Mouse (Mus musculus) kidney, embryonic 14.5 days (tissue): ENCODE measurements around the gene Slc1a4. TPM values are rescaled to one million over a fixed set of nuclear protein-coding genes. Genes with fewer than 3 reads are reported as not detected.

Source experiments
- ATAC-seq: fragments of 200-750 bp; cut with Nextera tagmentation; 2 replicates; pipeline ENCODE4 v1.8.0; 2017; ENCODE audit warnings: moderate number of reproducible peaks, mild to moderate bottlenecking, moderate TSS enrichment, moderate library complexity; ENCODE audit not compliant: low FRiP score, low TSS enrichment
- H3K27ac ChIP-seq: fragments of 300-500 bp; sonication (generic); 2 replicates; pipeline ENCODE4 v1.5.1; 2014; ENCODE audit warnings: low read depth, mild to moderate bottlenecking, low read length, moderate library complexity, mixed read lengths
- H3K27me3 ChIP-seq: fragments of 300-500 bp; sonication (generic); 2 replicates; pipeline ENCODE4 v1.6.1; 2014; ENCODE audit warnings: mild to moderate bottlenecking, low read length; ENCODE audit not compliant: control insufficient read depth, insufficient read depth
- H3K36me3 ChIP-seq: fragments of 300-500 bp; sonication (generic); 2 replicates; pipeline ENCODE4 v1.6.1; 2014; ENCODE audit warnings: low read length, mixed read lengths; ENCODE audit not compliant: control insufficient read depth, insufficient read depth
- H3K4me1 ChIP-seq: fragments of 300-500 bp; sonication (generic); 2 replicates; pipeline ENCODE4 v1.6.1; 2014; ENCODE audit warnings: low read length, mixed read lengths; ENCODE audit not compliant: control insufficient read depth, insufficient read depth
- H3K4me2 ChIP-seq: fragments of 300-500 bp; sonication (generic); replicated peaks from 2 replicates; pipeline ENCODE4 v1.6.1; 2014; ENCODE audit warnings: low read depth, mild to moderate bottlenecking, low read length
- H3K4me3 ChIP-seq: fragments of 300-500 bp; sonication (generic); 2 replicates; pipeline ENCODE4 v1.5.1; 2014; ENCODE audit warnings: mild to moderate bottlenecking, low read length
- H3K9ac ChIP-seq: fragments of 300-500 bp; sonication (generic); 2 replicates; pipeline ENCODE4 v1.6.1; 2014; ENCODE audit warnings: low read depth, mild to moderate bottlenecking, low read length, moderate library complexity
- H3K9me3 ChIP-seq: fragments of 300-500 bp; sonication (generic); 2 replicates; pipeline ENCODE4 v1.6.1; 2016; ENCODE audit warnings: low read length; ENCODE audit not compliant: control insufficient read depth
- WGBS: fragments of 180-500 bp; shearing (Covaris S2); extraction: QIAGEN DNeasy Blood & Tissue Kit; methylation state at CpG from one replicate; pipeline ENCODE4 v1.1.7; 2014; 5-methylcytosine and 5-hydroxymethylcytosine counted together
- polyA plus RNA-seq: library from polyadenylated mRNA; unstranded; fragments of >200 nt; fragmentation: Nextera tagmentation; extraction: Ambion mirVana; gene quantifications from 2 replicates; pipeline ENCODE4 v1.2.1, GENCODE M21; 2014

The Slc1a4 gene
- polyA plus RNA-seq, 1 experiment from 2014 or later: 10.9 TPM

DNA sequence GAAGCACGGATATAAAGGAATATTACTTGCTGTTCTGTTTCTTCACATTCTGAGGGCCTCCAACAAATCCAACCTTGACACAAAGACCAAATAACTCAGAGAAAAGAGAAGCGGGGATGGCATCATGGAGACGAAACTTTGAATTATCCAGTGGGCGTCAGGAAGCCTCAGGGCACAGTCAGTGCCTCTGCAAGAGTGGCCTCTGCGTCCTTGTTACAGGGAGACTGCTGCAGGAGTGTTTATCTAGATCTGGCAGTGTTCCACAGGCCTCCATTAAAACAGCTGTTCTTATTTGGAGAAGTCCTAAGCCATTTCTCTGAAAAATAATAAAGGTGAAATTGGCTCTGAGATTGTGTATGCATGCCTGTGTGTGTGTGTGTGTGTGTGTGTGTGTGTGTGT is 51.5 kb downstream of the Slc1a4 start:
- Histone ChIP-seq H3K9me3 (no peaks in the 10 kb centered on the region), H3K9ac (no peak overlapping the region), H3K36me3 (no peaks in the 10 kb centered on the region), H3K4me1 (no peaks in the 10 kb centered on the region), H3K4me2 (no peak overlapping the region), H3K4me3 (no peak overlapping the region), H3K27ac (no peak overlapping the region), H3K27me3 (no peaks in the 10 kb centered on the region)
- WGBS: 68% methylated on average over 5 of the region's 5 CpGs
- ATAC-seq: no peak

DNA sequence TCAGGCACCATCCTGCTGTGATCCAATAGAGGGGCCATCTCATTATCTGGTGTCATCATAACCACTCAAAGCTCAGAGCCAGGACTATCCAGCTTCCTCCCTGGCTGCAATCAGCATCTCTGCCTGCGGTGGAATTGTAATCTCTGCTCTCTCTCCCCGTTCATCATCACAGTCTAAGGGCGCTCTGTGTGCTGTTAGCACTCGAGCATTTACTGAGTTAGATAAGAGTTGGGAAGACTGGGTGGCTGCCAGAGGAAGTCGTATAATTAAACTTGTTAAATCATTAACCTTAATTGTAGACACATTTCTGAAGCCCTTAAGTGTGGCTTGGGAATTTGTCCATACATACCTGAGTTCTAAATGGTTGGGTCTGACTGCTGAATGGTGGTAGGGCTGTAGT is 53.8 kb downstream of the Slc1a4 start:
- Histone ChIP-seq H3K4me2 (no peak overlapping the region), H3K4me1 (no peaks in the 10 kb centered on the region), H3K27ac (no peak overlapping the region), H3K36me3 (no peaks in the 10 kb centered on the region), H3K27me3 (no peaks in the 10 kb centered on the region), H3K9me3 (no peaks in the 10 kb centered on the region), H3K9ac (no peak overlapping the region), H3K4me3 (no peak overlapping the region)
- WGBS: 39% methylated on average over 5 of the region's 5 CpGs
- no peak for ATAC-seq

DNA sequence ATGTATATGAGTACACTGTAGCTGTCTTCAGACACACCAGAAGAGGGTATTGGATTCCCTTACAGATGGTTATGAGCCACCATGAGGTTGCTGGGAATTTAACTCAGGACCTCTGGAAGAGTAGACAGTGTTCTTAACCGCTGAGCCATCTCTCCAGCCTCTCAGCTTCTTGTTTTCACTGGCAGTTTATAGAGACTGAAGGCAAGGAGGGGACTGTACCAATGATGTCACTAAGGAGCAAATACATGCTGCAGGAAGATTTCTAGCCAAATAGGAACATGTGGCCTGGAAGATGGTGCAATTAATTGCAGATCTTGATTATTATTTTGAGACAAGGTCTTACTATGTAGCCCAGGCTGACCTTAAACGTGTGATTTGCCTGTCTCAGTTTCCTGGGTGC is 55.4 kb downstream of the Slc1a4 start:
- H3K4me1 ChIP-seq: no peaks in the 10 kb centered on the region
- WGBS: 64% methylated on average over 2 of the region's 2 CpGs
- ATAC-seq: no peak
- no peak overlapping the region for H3K9ac ChIP-seq
- no peaks in the 10 kb centered on the region for H3K9me3 ChIP-seq
- no peak overlapping the region for H3K4me3 ChIP-seq
- H3K36me3 ChIP-seq: no peaks in the 10 kb centered on the region
- H3K27me3 ChIP-seq: no peaks in the 10 kb centered on the region
- H3K27ac ChIP-seq: no peak overlapping the region
- H3K4me2 ChIP-seq: no peak overlapping the region

DNA sequence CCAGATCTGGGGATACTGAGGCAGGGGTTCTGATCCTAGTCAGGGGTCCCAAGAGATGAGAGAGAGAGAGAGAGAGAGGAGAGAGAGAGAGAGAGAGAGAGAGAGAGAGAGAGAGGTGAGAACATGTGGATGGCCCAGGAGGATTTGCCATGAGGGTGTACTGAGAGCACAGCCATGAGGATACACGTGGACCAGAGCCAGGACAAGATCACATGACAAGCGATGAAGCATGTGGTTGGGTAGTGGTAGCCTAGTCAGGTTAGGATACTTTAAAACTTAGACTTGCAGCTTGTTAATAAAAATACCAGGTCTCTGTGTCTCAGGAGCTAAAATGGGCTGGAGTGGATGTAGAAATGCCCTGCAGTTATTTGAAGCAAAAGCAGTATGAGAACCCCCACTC is 56.5 kb downstream of the Slc1a4 start:
- no peaks in the 10 kb centered on the region for H3K4me1 ChIP-seq
- H3K9me3 ChIP-seq: no peaks in the 10 kb centered on the region
- H3K27me3 ChIP-seq: no peaks in the 10 kb centered on the region
- H3K4me2 ChIP-seq: no peak overlapping the region
- no peak overlapping the region for H3K27ac ChIP-seq
- no peak for ATAC-seq
- 80% methylated on average over 2 of the region's 2 CpGs for WGBS
- H3K36me3 ChIP-seq: no peaks in the 10 kb centered on the region
- no peak overlapping the region for H3K9ac ChIP-seq
- H3K4me3 ChIP-seq: no peak overlapping the region

DNA sequence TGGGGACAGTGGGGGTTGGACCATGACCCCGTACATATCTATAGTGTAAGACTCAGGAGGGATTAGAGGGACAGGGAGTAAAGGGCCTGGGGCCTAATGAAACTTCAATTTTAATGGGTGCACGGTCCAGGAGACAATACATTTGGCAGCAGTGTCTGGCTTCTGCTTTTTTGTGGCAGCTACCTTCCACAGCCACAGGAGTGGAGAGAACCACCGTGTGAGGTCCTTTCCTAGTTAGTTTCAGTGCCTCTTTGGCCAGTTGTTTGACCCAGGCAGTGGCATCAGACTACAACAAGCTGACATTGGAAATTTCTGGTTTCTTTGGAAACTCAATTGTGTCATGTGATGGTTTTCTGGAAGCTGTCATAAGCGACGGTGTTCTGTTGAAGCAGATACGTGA is 62.6 kb downstream of the Slc1a4 start:
- WGBS: 93% methylated on average over 6 of the region's 6 CpGs
- no peaks in the 10 kb centered on the region for H3K36me3 ChIP-seq
- no peaks in the 10 kb centered on the region for H3K9me3 ChIP-seq
- H3K4me2 ChIP-seq: no peak overlapping the region
- ATAC-seq: no peak
- no peak overlapping the region for H3K27ac ChIP-seq
- no peak overlapping the region for H3K4me3 ChIP-seq
- no peaks in the 10 kb centered on the region for H3K4me1 ChIP-seq
- H3K27me3 ChIP-seq: no peaks in the 10 kb centered on the region
- no peak overlapping the region for H3K9ac ChIP-seq

DNA sequence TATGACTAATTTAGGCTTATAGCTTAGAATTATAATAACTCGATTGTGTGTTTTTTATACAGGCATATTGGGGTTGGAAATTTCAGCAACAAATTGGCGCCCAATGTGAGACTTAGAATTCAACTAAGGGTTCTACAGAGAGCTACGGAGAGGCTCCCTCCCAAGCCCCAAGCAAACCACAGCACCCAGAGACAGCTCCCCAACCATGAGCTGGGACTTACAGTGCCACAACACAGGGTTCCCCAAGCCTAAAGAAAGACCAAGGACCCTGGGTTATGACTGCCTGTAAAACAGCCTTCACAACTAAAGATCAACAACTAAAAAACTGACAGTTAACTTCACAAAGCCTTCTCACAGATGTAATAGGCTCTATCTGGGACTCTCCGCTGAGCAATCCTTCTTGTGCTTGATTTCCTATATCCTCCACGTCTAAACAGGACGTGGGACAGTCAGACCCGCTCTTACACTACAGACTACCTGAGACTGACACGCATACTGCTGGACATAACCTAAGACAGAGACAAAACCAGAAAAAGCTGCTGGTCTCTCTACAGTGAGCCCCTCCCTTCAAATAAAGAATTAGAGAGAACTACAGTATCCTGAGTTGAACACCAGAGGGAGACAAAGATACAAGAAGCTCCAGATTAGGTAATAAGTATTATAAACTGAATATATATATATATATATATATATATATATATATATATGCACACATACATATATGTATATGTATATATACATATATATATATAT is 69.7 kb downstream of the Slc1a4 start:
- no peaks in the 10 kb centered on the region for H3K4me1 ChIP-seq
- no peaks in the 10 kb centered on the region for H3K36me3 ChIP-seq
- H3K27me3 ChIP-seq: no peaks in the 10 kb centered on the region
- H3K4me2 ChIP-seq: no peak overlapping the region
- no peak overlapping the region for H3K4me3 ChIP-seq
- no peak overlapping the region for H3K27ac ChIP-seq
- no peak for ATAC-seq
- H3K9ac ChIP-seq: no peak overlapping the region
- WGBS: 60% methylated on average over 8 of the region's 8 CpGs
- H3K9me3 ChIP-seq: no peaks in the 10 kb centered on the region

DNA sequence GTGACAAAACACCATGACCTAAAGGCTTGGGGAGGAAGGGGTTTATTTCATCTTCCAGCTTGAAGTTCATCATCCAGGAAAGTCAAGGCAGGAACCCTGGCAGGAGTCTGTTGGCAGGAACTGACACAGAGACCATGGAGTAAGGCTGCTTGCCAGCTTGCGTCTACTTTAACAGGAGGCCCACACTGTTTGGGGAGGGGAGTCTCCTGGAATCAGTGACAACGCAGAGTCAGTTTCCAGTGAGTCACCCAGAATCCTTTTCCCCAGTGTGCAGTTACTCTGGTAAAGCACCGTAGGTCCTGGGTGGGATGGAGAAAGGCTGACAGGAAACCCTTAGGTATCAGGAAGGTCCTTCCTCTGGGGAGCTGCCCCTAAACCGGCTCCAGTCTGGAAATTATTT is 77.7 kb downstream of the Slc1a4 start:
- Histone ChIP-seq H3K4me3 (no peak overlapping the region), H3K27me3 (no peaks in the 10 kb centered on the region), H3K4me2 (no peak overlapping the region), H3K36me3 (no peaks in the 10 kb centered on the region), H3K4me1 (no peaks in the 10 kb centered on the region), H3K9ac (no peak overlapping the region), H3K9me3 (no peaks in the 10 kb centered on the region), H3K27ac (no peak overlapping the region)
- WGBS: 77% methylated on average over 4 of the region's 4 CpGs
- ATAC-seq: no peak

DNA sequence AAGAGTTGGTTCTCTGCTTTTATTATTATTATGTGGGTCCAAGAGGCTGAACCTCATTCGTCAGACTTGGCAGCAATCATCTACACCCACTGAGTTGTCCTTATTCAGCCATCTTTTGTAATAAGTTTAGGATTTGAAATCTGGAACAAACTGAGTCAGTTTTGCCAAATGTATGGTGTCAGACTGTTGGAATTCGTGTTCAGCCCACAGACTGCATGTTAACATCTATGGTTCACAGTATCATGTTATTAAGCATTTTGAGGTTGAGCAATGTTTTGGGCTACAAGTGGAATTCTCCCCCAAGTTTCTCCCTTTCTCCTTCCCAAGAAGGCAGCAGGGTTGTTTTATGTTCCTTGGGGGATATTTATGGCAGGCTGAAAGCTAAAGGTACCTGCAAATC is 79.4 kb downstream of the Slc1a4 start:
- no peaks in the 10 kb centered on the region for H3K9me3 ChIP-seq
- no peak overlapping the region for H3K4me2 ChIP-seq
- 83% methylated on average over 2 of the region's 2 CpGs for WGBS
- no peaks in the 10 kb centered on the region for H3K27me3 ChIP-seq
- no peak for ATAC-seq
- H3K36me3 ChIP-seq: no peaks in the 10 kb centered on the region
- no peak overlapping the region for H3K9ac ChIP-seq
- H3K4me1 ChIP-seq: peaks cover 3% of the 10 kb centered on the region
- H3K4me3 ChIP-seq: no peak overlapping the region
- no peak overlapping the region for H3K27ac ChIP-seq
